Mouse (Mus musculus) E14TG2a.4 (cell line): ENCODE data around the gene Pcna.

Experiments
- CTCF ChIP-seq: conservative IDR thresholded peaks from 2 replicates; pipeline ENCODE4 v1.5.1; 2014; ENCODE audit warnings: low read length
- NANOG ChIP-seq: IDR thresholded peaks from 2 replicates; pipeline ENCODE4 v1.6.1; 2014; ENCODE audit warnings: borderline replicate concordance, low read length, mixed read lengths
- POU5F1 ChIP-seq: IDR thresholded peaks from 2 replicates; pipeline ENCODE4 v1.6.1; 2014; ENCODE audit warnings: low read length, borderline replicate concordance

DNA sequence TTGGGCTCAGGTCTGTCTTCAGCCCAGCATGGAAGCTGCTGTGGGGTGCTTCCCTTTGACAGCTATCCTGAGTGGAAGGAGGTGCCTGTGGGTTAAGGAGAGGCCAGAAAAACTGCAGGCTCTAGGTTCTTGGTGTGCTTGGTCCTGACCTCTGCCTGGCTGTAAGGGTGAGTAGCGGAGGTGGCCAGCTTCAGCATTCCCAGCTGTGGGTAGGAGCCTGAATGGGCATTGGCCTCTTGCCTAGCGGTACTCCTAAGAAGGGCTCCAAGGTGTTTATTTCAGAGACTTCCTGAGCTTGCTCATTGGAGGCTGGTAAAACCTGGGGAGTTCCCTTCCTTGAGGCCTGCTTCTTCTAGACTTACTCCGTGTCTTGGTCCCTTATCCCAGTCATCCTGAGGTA lies 38.2 kb upstream of the Pcna start:
- TF ChIP-seq CTCF (no peak), POU5F1 (no peak), NANOG (no peak)
